Mouse (Mus musculus) thymus, adult 2 months (tissue): Measurements from ENCODE around the gene Psmd3.

Experiments used
- CTCF ChIP-seq: fragments of 200-500 bp; IDR thresholded peaks from 2 replicates; pipeline ENCODE4 v1.5.1; 2012; ENCODE audit warnings: mild to moderate bottlenecking, control low read depth, low read length, moderate library complexity, borderline replicate concordance; ENCODE audit not compliant: control insufficient read depth, poor library complexity, insufficient read depth; ENCODE audit errors: extremely low read depth
- POLR2A ChIP-seq: fragments of 200-500 bp; IDR thresholded peaks from 2 replicates; pipeline ENCODE4 v1.6.1; 2012; ENCODE audit warnings: mild to moderate bottlenecking, low read length, control low read depth, moderate library complexity; ENCODE audit not compliant: control insufficient read depth, poor library complexity, insufficient read depth; ENCODE audit errors: extremely low read depth

DNA sequence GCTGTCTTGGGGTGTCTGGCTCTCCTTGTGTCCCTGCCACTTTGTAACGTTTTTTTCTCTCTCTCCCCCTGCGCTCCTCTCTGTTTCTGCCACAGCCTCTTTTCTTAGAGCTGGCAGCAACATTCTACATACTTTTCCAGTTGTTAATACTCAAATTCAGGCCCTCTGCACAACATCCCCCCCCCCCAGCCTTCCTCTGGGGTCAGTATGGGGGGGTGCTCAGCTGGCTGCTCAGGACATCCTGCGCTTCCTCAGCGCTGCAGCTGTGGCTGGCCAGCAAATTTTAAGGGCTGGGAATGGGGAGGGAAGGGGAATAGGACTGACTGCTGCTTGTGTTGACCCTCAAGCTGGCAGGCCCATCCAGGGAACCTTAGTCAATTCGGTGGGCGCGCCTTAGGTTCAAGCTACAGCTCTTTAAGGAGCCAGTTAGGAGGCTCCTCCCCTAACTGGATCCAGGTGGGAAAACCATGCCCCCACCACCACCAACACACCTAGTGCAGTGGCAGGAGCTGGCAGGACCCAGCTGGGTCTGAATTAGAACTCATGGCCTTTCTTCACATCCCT, 62.2 kb downstream of the Psmd3 start:
- no peak for TF ChIP-seq POLR2A
- no peak for TF ChIP-seq CTCF
